Mouse (Mus musculus) cerebellum, postnatal 14 days (tissue): ENCODE data around the gene Tmsb15b2.
"Not testable (repeated sequence)": the region's sequence is repeated elsewhere in the genome, so short reads cannot be mapped to it uniquely, and the experiment has no call there.

Experiments
- DNase-seq, 2 experiments: peaks; one replicate each; pipeline ENCODE4 v3.0.0; 2021; ENCODE audit warnings: mixed read lengths in 2 of 2

Tmsb15b2 gene

GRCm38 (mm10) chrX:136975397-136975796 lies at the start of gene Tmsb15b2:
TSS of gene Tmsb15b2 (minus strand) at chrX:136975497.
- not testable (repeated sequence) for DNase-seq

GRCm38 (mm10) chrX:137019310-137019709 lies 44.0 kb upstream of the Tmsb15b2 start:
- peak; percentile 74 to 87 for DNase-seq

- no peak for DNase-seq
These were observed 42.4 kb upstream of the Tmsb15b2 start for GRCm38 (mm10) chrX:137017668-137018067.

- DNase-seq, result peak; percentile 69 to 72
These were observed 39.9 kb upstream of the Tmsb15b2 start for GRCm38 (mm10) chrX:137015099-137015709.

DNA sequence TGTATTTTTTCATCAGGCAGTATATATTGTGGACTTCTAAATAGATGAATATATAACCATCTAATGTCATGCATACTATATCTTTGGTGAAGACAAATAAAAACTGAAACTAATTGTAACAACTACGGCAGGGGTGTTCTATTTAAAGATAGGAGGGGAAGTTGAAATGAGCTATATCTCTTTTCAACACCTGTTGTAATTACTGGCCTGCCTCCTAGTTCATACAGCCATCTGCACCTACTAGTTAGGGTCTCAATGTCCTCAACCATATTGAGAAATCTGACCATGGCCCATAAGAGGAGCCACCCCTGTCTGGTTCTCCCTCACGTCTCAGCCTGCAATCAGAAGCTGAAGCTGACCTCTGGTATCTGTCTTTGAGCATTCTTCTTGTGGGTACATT lies 21.0 kb upstream of the Tmsb15b2 start:
- no peak for DNase-seq

DNA sequence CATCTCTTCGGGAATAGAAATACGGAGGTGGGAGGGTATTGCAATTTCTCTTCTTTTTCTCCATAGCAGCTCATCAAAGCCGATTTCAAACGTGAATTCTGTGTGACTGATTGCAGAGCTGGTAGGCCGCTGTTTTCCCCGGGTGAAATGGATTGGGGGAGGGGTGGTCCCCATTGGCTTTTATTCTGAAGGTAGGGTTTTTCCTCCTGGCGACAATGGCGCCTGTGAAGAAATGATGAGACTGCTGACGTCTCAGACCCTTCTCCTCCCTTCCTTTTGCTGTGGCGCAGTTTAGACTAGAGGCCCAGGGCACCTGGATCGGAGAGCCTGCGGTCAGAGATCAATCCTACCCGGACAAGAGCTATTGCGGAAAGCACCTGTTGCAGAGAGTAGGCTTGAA lies 18.3 kb upstream of the Tmsb15b2 start:
- peak; percentile 49 to 66 for DNase-seq

- peak; percentile 86 to 87 for DNase-seq
These were observed 17.8 kb upstream of the Tmsb15b2 start, which contains the start of gene Zcchc18 for GRCm38 (mm10) chrX:136992978-136993547. TSS of gene Zcchc18 (plus strand) at chrX:136993155.

GRCm38 (mm10) chrX:136992191-136992965 lies 17.1 kb upstream of the Tmsb15b2 start:
- peak; percentile 47 to 54 for DNase-seq

DNA sequence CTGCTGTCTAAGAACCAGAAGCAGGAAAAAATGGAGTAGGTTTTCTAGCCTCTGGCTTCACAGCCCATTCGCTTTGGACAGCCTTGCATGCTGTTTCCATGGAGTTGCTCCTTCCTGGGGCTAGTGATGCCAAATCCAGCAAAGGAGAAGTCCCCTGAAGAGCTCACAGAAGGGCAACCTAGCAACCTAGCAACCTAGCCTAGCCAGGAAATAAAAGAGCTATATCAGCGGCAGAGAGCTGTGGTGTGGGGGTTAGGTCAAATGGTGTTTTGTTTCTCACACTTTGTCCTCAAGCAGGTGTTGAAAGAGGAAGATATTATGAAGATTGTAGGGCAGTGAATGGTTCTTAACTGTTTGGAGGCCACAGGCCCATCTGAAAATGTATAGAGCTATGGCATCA lies 16.0 kb upstream of the Tmsb15b2 start:
- DNase-seq, result peak; percentile 12 to 16

DNA sequence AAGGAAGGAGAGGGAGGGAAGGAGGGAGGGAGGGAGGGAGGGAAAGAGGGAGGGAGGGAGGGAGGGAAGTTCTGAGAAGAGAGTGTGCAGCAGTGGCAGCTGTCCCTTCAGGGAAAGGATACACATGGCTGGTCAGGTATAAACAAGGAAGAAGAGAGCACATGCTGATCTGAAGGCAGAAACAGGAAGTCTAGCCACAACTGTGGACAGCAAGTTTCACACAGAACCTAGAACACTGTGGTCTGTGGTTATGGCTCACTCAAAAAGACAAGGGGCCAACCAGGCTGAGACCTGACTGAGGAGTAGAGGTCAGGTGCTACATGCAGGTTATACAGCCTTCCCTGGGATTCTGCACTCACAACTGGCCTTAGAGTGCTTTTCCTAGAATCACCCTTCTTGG lies 10.7 kb upstream of the Tmsb15b2 start:
- DNase-seq, result no peak

GRCm38 (mm10) chrX:136978616-136979015 lies 3.3 kb upstream of the Tmsb15b2 start:
- DNase-seq, result peak; percentile 22 to 41

DNA sequence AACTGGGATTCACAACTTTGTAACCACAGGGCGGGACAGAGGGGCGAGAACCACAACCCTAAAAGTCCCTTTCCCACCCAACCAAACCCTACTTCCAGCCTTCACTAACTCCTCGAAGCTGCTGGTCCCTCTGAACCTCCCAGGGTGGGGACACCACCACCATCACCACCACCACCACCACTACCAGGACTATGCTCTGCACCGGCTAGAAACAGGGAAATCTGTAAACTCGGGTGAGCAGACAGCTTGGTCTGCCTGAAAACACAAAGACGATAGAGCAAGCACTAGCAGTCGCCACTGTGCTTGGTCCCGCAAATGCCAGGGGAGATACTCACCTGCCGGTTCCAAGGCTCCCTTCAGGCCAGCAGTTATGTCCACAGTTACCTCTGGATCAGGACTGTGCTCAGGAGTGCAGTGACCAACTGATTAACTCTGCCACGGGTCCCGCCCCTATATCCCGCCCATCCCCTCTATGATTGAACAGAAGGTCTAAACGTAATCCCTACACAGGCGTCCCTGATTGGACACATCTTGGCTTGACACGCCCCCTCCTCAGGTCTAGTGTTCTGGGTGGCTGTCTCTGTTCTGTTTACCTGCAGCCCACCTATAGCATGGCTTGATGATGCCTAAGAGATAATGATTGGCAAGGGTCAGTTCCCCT lies 1.3 kb upstream of the Tmsb15b2 start, which contains the start of the genes Tmsb15l and Tmsb15b1:
TSS of gene Tmsb15l (minus strand) at position 446 of the 661 bp plus-strand sequence.
TSS of gene Tmsb15b1 (minus strand) at position 451 of the 661 bp plus-strand sequence.
- peak; percentile 61 to 80 for DNase-seq

DNA sequence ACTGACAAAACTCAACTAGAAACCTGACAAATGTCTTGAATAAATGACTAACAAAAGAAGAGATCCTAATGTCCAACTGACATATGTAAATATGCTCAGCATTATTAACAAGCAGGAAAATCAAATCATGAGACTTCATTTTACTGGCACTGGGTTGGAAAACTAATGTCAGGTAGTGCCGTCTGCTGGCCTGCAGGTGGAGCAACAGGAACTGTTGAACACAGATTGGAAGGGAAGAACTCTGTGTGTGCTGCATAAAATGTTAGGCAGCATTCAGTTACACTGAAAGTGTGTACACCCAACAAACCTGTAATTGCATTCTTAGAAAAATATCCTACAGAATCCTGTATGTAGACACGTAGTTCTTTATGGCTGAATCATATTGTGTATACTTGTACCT lies 15.6 kb downstream of the Tmsb15b2 start:
- DNase-seq, result peak; percentile 40 to 49

DNA sequence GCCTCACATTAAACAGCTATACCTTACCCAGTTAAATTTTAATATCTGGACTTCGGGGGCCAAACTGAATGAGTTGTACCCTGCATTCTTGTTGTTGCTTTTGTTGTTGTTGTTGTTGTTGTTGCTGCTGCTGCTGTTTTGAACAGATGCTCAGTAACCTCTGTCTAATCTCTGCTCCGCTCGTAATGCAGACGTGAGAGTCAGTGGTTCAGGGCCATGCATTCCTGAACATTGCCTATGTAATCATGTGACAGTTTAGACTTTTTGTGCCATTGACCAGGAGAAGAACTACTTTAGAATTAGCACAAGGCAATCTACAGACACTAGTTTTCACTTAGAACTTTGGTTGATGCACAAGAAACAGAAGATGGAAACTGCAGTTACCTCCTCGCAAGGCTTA lies 17.0 kb downstream of the Tmsb15b2 start:
- not testable (repeated sequence) for DNase-seq

- DNase-seq, result peak; percentile 85 to 93
These were observed 17.6 kb downstream of the Tmsb15b2 start for GRCm38 (mm10) chrX:136957583-136958279.

DNA sequence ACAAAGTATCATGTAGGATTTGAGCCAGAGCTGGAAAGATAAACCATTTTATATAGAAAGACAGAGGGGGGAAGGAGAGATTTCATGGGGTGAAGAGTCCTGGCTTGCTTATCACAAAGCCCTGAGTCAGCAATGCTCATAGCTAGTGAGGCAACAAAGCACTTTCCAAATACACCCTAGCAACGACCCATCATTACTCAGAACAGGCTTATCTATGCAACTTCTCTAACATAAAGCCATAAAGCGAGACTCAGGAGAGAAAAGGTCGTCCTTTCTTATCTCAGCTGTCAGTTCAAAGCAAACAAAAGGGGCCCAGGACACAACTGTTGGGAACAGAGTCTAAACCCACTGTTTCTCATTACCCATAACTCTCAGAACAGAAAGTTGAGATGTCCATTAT lies 37.3 kb downstream of the Tmsb15b2 start:
- no peak for DNase-seq

DNA sequence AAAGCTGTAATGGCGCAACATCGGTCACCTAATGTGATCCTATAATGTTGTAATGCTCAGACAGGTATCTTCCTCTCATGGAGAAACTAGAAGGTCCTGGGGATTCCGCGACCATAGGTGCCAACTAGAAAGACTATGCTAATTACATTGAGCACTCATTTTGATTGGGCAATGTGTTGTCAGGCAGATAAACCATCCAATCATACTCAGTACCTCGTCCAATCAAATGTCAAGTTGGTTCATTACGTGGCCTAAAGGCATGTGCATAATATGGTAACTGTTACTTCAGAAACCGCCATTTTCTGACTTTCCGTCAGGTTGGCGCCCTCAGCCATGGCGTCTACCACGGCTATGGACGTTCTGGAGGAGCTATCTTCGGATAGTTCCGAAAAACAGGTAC lies 48.3 kb downstream of the Tmsb15b2 start, which contains the start of gene H2bfm:
TSS of gene H2bfm (plus strand) at position 295 of the 400 bp plus-strand sequence.
- no peak for DNase-seq

GRCm38 (mm10) chrX:136925863-136926262 lies 49.4 kb downstream of the Tmsb15b2 start:
- no peak for DNase-seq
